Mouse (Mus musculus): ENCODE measurements around the gene Lmod1. TPM values are rescaled to one million over a fixed set of nuclear protein-coding genes. Genes with fewer than 3 reads are reported as not detected.
"Not testable (repeated sequence)": the region's sequence is repeated elsewhere in the genome, so short reads cannot be mapped to it uniquely, and the experiment has no call there.

Lmod1 gene
- polyA plus RNA-seq, 1 experiment from 2014 or later = 4.1 TPM

- H3K27me3 ChIP-seq (ENCODE audit: control insufficient read depth, insufficient read depth, low read depth, low read length) = no peaks in the 10 kb centered on the region
- H3K4me1 ChIP-seq (replicated peaks; ENCODE audit: control insufficient read depth, insufficient read depth, low read length) = peaks cover under 1% of the 10 kb centered on the region
- 72% methylated on average over 15 of the region's 15 CpGs for WGBS
- peaks cover 18% of the 10 kb centered on the region for H3K36me3 ChIP-seq (ENCODE audit: control insufficient read depth, insufficient read depth, low read length)
- H3K9me3 ChIP-seq (ENCODE audit: control insufficient read depth, low read length) = no peaks in the 10 kb centered on the region
- H3K4me2 ChIP-seq (ENCODE audit: low read depth, low read length) = no peak overlapping the region
- ATAC-seq (ENCODE audit: low read depth) = no peak
- H3K9ac ChIP-seq (ENCODE audit: low read length) = no peak overlapping the region
- no peak overlapping the region for H3K27ac ChIP-seq (ENCODE audit: low read length)
- H3K4me3 ChIP-seq (ENCODE audit: low read length) = no peak overlapping the region
Observed at GRCm38 (mm10) chr1:135380071-135380991, 55.7 kb downstream of the Lmod1 start.

DNA sequence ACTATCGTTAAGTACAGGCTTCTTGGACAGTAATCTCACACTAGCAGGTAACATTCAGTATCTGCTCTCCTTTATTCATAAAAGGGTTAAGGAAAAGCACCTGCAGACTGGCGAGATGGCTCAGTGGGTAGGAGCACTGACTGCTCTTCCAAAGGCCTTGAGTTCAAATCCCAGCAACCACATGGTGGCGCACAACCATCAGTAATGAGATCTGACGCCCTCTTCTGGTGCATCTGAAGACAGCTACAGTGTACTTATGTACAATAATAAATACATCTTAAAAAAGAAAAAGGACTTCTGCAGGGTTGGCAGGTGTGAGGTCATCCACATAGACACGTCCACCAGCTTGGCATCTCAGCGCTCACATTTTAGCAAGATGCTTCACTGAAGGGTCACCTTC is 57.0 kb downstream of the Lmod1 start:
- H3K4me2 ChIP-seq (ENCODE audit: low read depth, low read length); H3K9ac ChIP-seq (ENCODE audit: low read length); H3K4me1 ChIP-seq (replicated peaks; ENCODE audit: control insufficient read depth, insufficient read depth, low read length); H3K4me3 ChIP-seq (ENCODE audit: low read length); H3K27ac ChIP-seq (ENCODE audit: low read length); H3K27me3 ChIP-seq (ENCODE audit: control insufficient read depth, insufficient read depth, low read depth, low read length); H3K9me3 ChIP-seq (ENCODE audit: control insufficient read depth, low read length); ATAC-seq (ENCODE audit: low read depth): not testable (repeated sequence)
- H3K36me3 ChIP-seq (ENCODE audit: control insufficient read depth, insufficient read depth, low read length) = peaks cover 28% of the 10 kb centered on the region
- 56% methylated on average over 6 of the region's 6 CpGs for WGBS

GRCm38 (mm10) chr1:135384171-135384570 is 59.6 kb downstream of the Lmod1 start:
- no peak overlapping the region for H3K4me2 ChIP-seq (ENCODE audit: low read depth, low read length)
- no peak overlapping the region for H3K27ac ChIP-seq (ENCODE audit: low read length)
- no peak overlapping the region for H3K4me3 ChIP-seq (ENCODE audit: low read length)
- H3K4me1 ChIP-seq (replicated peaks; ENCODE audit: control insufficient read depth, insufficient read depth, low read length) = no peaks in the 10 kb centered on the region
- H3K27me3 ChIP-seq (ENCODE audit: control insufficient read depth, insufficient read depth, low read depth, low read length) = no peaks in the 10 kb centered on the region
- ATAC-seq (ENCODE audit: low read depth) = no peak
- H3K9ac ChIP-seq (ENCODE audit: low read length) = no peak overlapping the region
- H3K36me3 ChIP-seq (ENCODE audit: control insufficient read depth, insufficient read depth, low read length) = peaks cover 46% of the 10 kb centered on the region
- WGBS = 98% methylated on average over 5 of the region's 5 CpGs
- H3K9me3 ChIP-seq (ENCODE audit: control insufficient read depth, low read length) = no peaks in the 10 kb centered on the region

GRCm38 (mm10) chr1:135385161-135385560 is 60.6 kb downstream of the Lmod1 start:
- H3K9me3 ChIP-seq (ENCODE audit: control insufficient read depth, low read length) = no peaks in the 10 kb centered on the region
- H3K9ac ChIP-seq (ENCODE audit: low read length) = no peak overlapping the region
- ATAC-seq (ENCODE audit: low read depth) = no peak
- no peak overlapping the region for H3K4me3 ChIP-seq (ENCODE audit: low read length)
- H3K27me3 ChIP-seq (ENCODE audit: control insufficient read depth, insufficient read depth, low read depth, low read length) = no peaks in the 10 kb centered on the region
- no peak overlapping the region for H3K27ac ChIP-seq (ENCODE audit: low read length)
- 83% methylated on average over 9 of the region's 9 CpGs for WGBS
- no peaks in the 10 kb centered on the region for H3K4me1 ChIP-seq (replicated peaks; ENCODE audit: control insufficient read depth, insufficient read depth, low read length)
- peaks cover 53% of the 10 kb centered on the region for H3K36me3 ChIP-seq (ENCODE audit: control insufficient read depth, insufficient read depth, low read length)
- no peak overlapping the region for H3K4me2 ChIP-seq (ENCODE audit: low read depth, low read length)

- WGBS = 95% methylated on average over 5 of the region's 5 CpGs
- peaks cover 59% of the 10 kb centered on the region for H3K36me3 ChIP-seq (ENCODE audit: control insufficient read depth, insufficient read depth, low read length)
- no peaks in the 10 kb centered on the region for H3K4me1 ChIP-seq (replicated peaks; ENCODE audit: control insufficient read depth, insufficient read depth, low read length)
- H3K27me3 ChIP-seq (ENCODE audit: control insufficient read depth, insufficient read depth, low read depth, low read length) = no peaks in the 10 kb centered on the region
- no peaks in the 10 kb centered on the region for H3K9me3 ChIP-seq (ENCODE audit: control insufficient read depth, low read length)
- H3K4me3 ChIP-seq (ENCODE audit: low read length) = no peak overlapping the region
- no peak overlapping the region for H3K9ac ChIP-seq (ENCODE audit: low read length)
- H3K27ac ChIP-seq (ENCODE audit: low read length) = no peak overlapping the region
- no peak overlapping the region for H3K4me2 ChIP-seq (ENCODE audit: low read depth, low read length)
- ATAC-seq (ENCODE audit: low read depth) = no peak
Observed at GRCm38 (mm10) chr1:135399466-135399865, 74.9 kb downstream of the Lmod1 start.

DNA sequence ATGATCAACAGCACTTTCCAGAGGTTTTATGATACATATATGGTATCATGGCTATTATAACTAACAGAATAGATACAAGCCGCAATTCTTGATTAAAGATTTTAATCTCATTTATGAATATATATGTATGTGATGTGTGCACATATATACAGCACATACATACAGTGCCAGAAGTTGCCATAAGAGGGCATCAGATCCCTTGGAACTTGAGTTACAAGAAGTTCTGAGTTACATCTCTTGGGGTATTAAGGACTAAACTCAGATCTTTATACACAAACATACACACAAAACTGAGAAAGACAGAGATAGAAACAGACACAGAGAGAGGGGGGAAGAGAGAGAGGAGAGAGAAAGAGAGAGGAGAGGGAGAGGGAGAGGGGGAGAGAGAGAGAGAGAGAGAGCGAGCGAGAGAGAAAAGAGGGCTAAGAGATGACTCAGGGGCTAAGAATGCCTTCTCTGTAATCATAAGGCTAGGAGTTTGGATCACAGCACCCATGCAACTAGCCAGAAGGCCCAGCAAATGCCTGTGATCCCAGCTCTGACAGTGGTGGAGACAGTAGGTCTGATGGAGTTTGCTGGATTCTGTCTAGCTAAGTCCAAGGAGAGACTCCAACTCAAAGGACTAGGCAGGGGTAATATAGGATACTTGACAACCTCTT is 77.0 kb downstream of the Lmod1 start:
- H3K9ac ChIP-seq (ENCODE audit: low read length) = no peak overlapping the region
- H3K9me3 ChIP-seq (ENCODE audit: control insufficient read depth, low read length) = no peaks in the 10 kb centered on the region
- 87% methylated on average over 3 of the region's 3 CpGs for WGBS
- H3K4me1 ChIP-seq (replicated peaks; ENCODE audit: control insufficient read depth, insufficient read depth, low read length) = no peaks in the 10 kb centered on the region
- no peak overlapping the region for H3K4me3 ChIP-seq (ENCODE audit: low read length)
- peaks cover 65% of the 10 kb centered on the region for H3K36me3 ChIP-seq (ENCODE audit: control insufficient read depth, insufficient read depth, low read length)
- H3K27me3 ChIP-seq (ENCODE audit: control insufficient read depth, insufficient read depth, low read depth, low read length) = no peaks in the 10 kb centered on the region
- no peak for ATAC-seq (ENCODE audit: low read depth)
- no peak overlapping the region for H3K4me2 ChIP-seq (ENCODE audit: low read depth, low read length)
- no peak overlapping the region for H3K27ac ChIP-seq (ENCODE audit: low read length)

GRCm38 (mm10) chr1:135405356-135405755 is 80.7 kb downstream of the Lmod1 start:
- no peak for ATAC-seq (ENCODE audit: low read depth)
- Histone ChIP-seq H3K9ac (ENCODE audit: low read length) (no peak overlapping the region), H3K27me3 (ENCODE audit: control insufficient read depth, insufficient read depth, low read depth, low read length) (no peaks in the 10 kb centered on the region), H3K36me3 (ENCODE audit: control insufficient read depth, insufficient read depth, low read length) (peaks cover 75% of the 10 kb centered on the region), H3K4me2 (ENCODE audit: low read depth, low read length) (no peak overlapping the region), H3K4me3 (ENCODE audit: low read length) (no peak overlapping the region), H3K4me1 (replicated peaks; ENCODE audit: control insufficient read depth, insufficient read depth, low read length) (no peaks in the 10 kb centered on the region), H3K27ac (ENCODE audit: low read length) (no peak overlapping the region), H3K9me3 (ENCODE audit: control insufficient read depth, low read length) (no peaks in the 10 kb centered on the region)
- 78% methylated on average over 7 of the region's 7 CpGs for WGBS

GRCm38 (mm10) chr1:135408973-135409372 is 84.4 kb downstream of the Lmod1 start:
- Histone ChIP-seq H3K4me1 (replicated peaks; ENCODE audit: control insufficient read depth, insufficient read depth, low read length) (peaks cover 12% of the 10 kb centered on the region), H3K4me2 (ENCODE audit: low read depth, low read length) (no peak overlapping the region), H3K9me3 (ENCODE audit: control insufficient read depth, low read length) (no peaks in the 10 kb centered on the region), H3K4me3 (ENCODE audit: low read length) (no peak overlapping the region), H3K27me3 (ENCODE audit: control insufficient read depth, insufficient read depth, low read depth, low read length) (no peaks in the 10 kb centered on the region), H3K9ac (ENCODE audit: low read length) (no peak overlapping the region), H3K27ac (ENCODE audit: low read length) (no peak overlapping the region), H3K36me3 (ENCODE audit: control insufficient read depth, insufficient read depth, low read length) (peaks cover 60% of the 10 kb centered on the region)
- ATAC-seq (ENCODE audit: low read depth) = no peak
- WGBS = 95% methylated on average over 4 of the region's 4 CpGs

- peak; percentile 94 for ATAC-seq (ENCODE audit: low read depth)
- Histone ChIP-seq H3K27me3 (ENCODE audit: control insufficient read depth, insufficient read depth, low read depth, low read length) (no peaks in the 10 kb centered on the region), H3K9me3 (ENCODE audit: control insufficient read depth, low read length) (no peaks in the 10 kb centered on the region), H3K36me3 (ENCODE audit: control insufficient read depth, insufficient read depth, low read length) (peaks cover 61% of the 10 kb centered on the region), H3K4me3 (ENCODE audit: low read length) (no peak overlapping the region), H3K4me2 (ENCODE audit: low read depth, low read length) (no peak overlapping the region), H3K27ac (ENCODE audit: low read length) (peak overlapping the region; percentile 75), H3K9ac (ENCODE audit: low read length) (no peak overlapping the region), H3K4me1 (replicated peaks; ENCODE audit: control insufficient read depth, insufficient read depth, low read length) (peaks cover 12% of the 10 kb centered on the region)
- 33% methylated on average over 2 of the region's 2 CpGs for WGBS
Observed at GRCm38 (mm10) chr1:135410967-135411366, 86.4 kb downstream of the Lmod1 start.
